Mouse (Mus musculus) hematopoietic stem cell, adult 5-6 weeks (primary cell): Measurements from ENCODE around the gene R3hcc1l. TPM values are rescaled to one million over a fixed set of nuclear protein-coding genes. Genes with fewer than 3 reads are reported as not detected.

Experiments
- ATAC-seq, 2 experiments: fragments of 125-278 bp in 1 of 2; replicated peaks in 1 of 2; 2 replicates each; pipeline ENCODE4 v1.8.0; 2016 to 2017; ENCODE audit warnings: inconsistent platforms in 2 of 2, mild to moderate bottlenecking in 2 of 2, moderate number of reproducible peaks in 2 of 2, low read depth in 1 of 2, moderate TSS enrichment in 1 of 2; ENCODE audit not compliant: low FRiP score in 2 of 2, poor library complexity in 2 of 2, severe bottlenecking in 2 of 2, insufficient read depth in 1 of 2, low TSS enrichment in 1 of 2
- total RNA-seq: library from RNA; stranded (forward); fragments of 172-1452, 232-1000 nt; gene quantifications from 2 replicates; pipeline ENCODE4 v1.2.3, GENCODE M21; 2017

R3hcc1l gene
- total RNA-seq = 31.1 and 37.6 TPM in 2 replicates

- peak; percentile 93 to 97 for ATAC-seq
These were observed at the start of gene R3hcc1l for GRCm38 (mm10) chr19:42518620-42519310. TSS of gene R3hcc1l (plus strand) at chr19:42518759.

GRCm38 (mm10) chr19:42471571-42471970 lies 47.0 kb upstream of the R3hcc1l start:
- ATAC-seq = no peak

GRCm38 (mm10) chr19:42472831-42473230 lies 45.7 kb upstream of the R3hcc1l start:
- no peak for ATAC-seq

GRCm38 (mm10) chr19:42477769-42478168 lies 40.8 kb upstream of the R3hcc1l start:
- ATAC-seq = no peak

- ATAC-seq = no peak
These were observed 40.3 kb upstream of the R3hcc1l start for GRCm38 (mm10) chr19:42478303-42478702.

GRCm38 (mm10) chr19:42485443-42485842 lies 33.1 kb upstream of the R3hcc1l start:
- no peak for ATAC-seq

GRCm38 (mm10) chr19:42487261-42487660 lies 31.3 kb upstream of the R3hcc1l start:
- ATAC-seq = no peak

GRCm38 (mm10) chr19:42493257-42493917 lies 25.2 kb upstream of the R3hcc1l start:
- ATAC-seq = no peak

GRCm38 (mm10) chr19:42504156-42504555 lies 14.4 kb upstream of the R3hcc1l start:
- no peak for ATAC-seq

GRCm38 (mm10) chr19:42509625-42510024 lies 8.9 kb upstream of the R3hcc1l start:
- no peak for ATAC-seq

- peak; percentile 76 to 87 for ATAC-seq
These were observed 8.0 kb upstream of the R3hcc1l start for GRCm38 (mm10) chr19:42510276-42511171.

- no peak for ATAC-seq
These were observed 2.9 kb upstream of the R3hcc1l start for GRCm38 (mm10) chr19:42515656-42516055.

GRCm38 (mm10) chr19:42516121-42516520 lies 2.4 kb upstream of the R3hcc1l start:
- no peak for ATAC-seq

- ATAC-seq = peak; percentile 14 to 26; a peak in 3 of 4 replicates
These were observed 471 bp upstream of the R3hcc1l start for GRCm38 (mm10) chr19:42517957-42518619.

GRCm38 (mm10) chr19:42519760-42520159 lies 1.2 kb downstream of the R3hcc1l start:
- no peak for ATAC-seq

GRCm38 (mm10) chr19:42524703-42525102 lies 6.1 kb downstream of the R3hcc1l start:
- no peak for ATAC-seq

GRCm38 (mm10) chr19:42529992-42530437 lies 11.5 kb downstream of the R3hcc1l start:
- ATAC-seq = no peak
